Mouse (Mus musculus) gastrocnemius, postnatal 10 days (tissue): ENCODE data around the gene Dnah7a. TPM values are rescaled to one million over a fixed set of nuclear protein-coding genes. Genes with fewer than 3 reads are reported as not detected.
A peak's percentile ranks its signal among the peaks of the same experiment; 100 is the strongest.
"Not testable (repeated sequence)": the region's sequence is repeated elsewhere in the genome, so short reads cannot be mapped to it uniquely, and the experiment has no call there.

Experiments
- DNase-seq: peaks from one replicate; pipeline ENCODE4 v3.0.0; 2021; ENCODE audit warnings: mixed read lengths
- microRNA-seq, 2 experiments: library from miRNA; unstranded; fragments of <30 nt; microRNA quantifications; one replicate each; pipeline ENCODE4 v1.2.0; 2021
- total RNA-seq, 2 experiments: library from RNA; stranded (reverse); gene quantifications; 2 replicates each; pipeline ENCODE4 v1.2.3; 2021

The Dnah7a gene
- total RNA-seq, 2 experiments from 2014 or later: 0.02 TPM

GRCm38 (mm10) chr1:53384085-53384688 lies 322.4 kb downstream of the Dnah7a start:
- no peak for DNase-seq

DNA sequence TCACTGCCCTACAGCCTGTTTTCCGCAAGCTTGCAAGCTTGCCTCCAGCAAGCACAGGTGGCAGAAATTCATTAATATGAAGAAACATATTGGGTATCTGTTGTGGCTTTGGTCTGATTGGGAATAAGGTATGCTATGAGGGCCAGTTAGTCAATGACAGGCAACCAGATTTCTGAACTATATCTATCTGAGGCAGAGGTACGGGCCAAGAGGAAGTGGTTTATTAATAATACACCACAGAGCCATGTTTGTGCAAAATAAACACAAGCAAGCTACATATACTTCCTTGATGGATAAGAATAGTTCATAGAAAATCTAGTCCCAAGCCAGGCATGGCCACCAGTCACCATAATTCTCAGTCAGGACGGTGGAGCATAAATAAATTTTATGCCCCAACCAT lies 328.9 kb downstream of the Dnah7a start:
- DNase-seq: no peak

GRCm38 (mm10) chr1:53375965-53376364 lies 330.6 kb downstream of the Dnah7a start:
- not testable (repeated sequence) for DNase-seq

GRCm38 (mm10) chr1:53358988-53359387 lies 347.6 kb downstream of the Dnah7a start:
- DNase-seq: no peak

DNA sequence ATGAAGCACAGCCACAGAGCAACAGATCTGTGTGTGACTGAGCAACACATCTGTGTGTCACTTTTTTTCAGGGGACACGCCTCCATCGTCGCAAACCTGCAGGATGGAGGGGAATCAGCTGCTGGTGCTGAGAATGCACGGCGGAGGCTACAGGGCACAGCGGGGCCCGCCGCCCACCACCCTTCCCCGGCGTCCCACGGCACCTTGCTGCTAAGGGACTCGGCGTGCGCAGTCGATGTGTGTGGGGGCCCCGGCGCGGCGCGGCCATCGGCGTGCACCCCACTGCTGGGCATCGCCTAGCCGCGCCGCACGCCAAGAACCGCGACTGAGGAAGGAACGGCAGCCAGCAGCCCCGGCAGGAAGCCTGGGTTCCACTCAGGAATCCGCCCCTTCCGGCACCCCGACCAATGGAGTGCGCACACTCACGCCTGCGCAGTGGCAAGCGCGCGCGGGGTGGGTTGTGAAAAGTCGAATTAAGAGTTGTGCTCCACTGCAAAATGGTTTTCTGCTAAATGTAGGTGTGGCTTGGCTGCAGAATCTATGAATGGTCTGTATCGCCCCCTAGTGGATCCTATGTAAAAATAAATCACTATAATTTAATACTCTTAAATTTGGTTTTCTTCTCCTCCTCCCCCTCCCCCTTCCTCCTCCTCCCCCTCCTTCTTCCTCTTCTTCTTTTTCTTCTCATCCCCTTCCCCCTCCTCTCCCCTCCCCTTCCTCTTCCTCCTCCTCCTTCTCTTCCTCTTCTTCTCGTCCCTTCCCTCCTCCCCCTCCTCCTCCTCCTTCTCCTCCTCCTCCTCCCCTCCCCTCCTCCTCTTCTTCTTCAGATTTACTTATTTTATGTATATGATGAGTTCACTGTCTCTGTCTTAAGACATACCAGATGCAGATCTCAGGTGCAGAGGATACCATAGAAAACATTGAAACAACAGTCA lies 354.0 kb downstream of the Dnah7a start, which contains the start of the genes Asdurf, Gm28551 and Asnsd1:
Gene Asdurf, minus strand, starts transcription at position 293 of the 935 bp plus-strand sequence.
Gene Gm28551, minus strand, starts transcription at position 341 of the 935 bp plus-strand sequence.
Gene Asnsd1, minus strand, starts transcription at position 426 of the 935 bp plus-strand sequence.
- DNase-seq: peak; percentile 96

Small RNA genes within 50 kb of the gene (microRNA-seq; reads per million reads assigned to microRNA genes)
- 0 reads per million in 2 experiments for gene Gm25240

Other genes starting within 250 kb of the Dnah7a start
- 10 to 100 TPM; 11.5 to 14.2 TPM for gene Stk17b, start 78.4 kb upstream of the Dnah7a start, total RNA-seq